Mouse (Mus musculus) myocyte (in vitro differentiated cells): Measurements from ENCODE around the gene Tfap4. TPM values are rescaled to one million over a fixed set of nuclear protein-coding genes. Genes with fewer than 3 reads are reported as not detected.

Experiments used
- H3K27me3 ChIP-seq: one replicate; pipeline ENCODE4 v1.6.1; 2011; ENCODE audit not compliant: control insufficient read depth, insufficient read depth, insufficient read length
- H3K36me3 ChIP-seq: one replicate; pipeline ENCODE4 v1.6.1; 2011; ENCODE audit not compliant: control insufficient read depth, insufficient read depth
- H3K4me2 ChIP-seq: one replicate; pipeline ENCODE4 v1.6.1; 2011; ENCODE audit warnings: low read depth, control low read depth
- H3K4me3 ChIP-seq: one replicate; pipeline ENCODE4 v1.5.1; 2011; ENCODE audit warnings: mild to moderate bottlenecking, control low read depth, moderate library complexity
- H3K79me2 ChIP-seq: one replicate; pipeline ENCODE4 v1.6.1; 2011; ENCODE audit not compliant: control insufficient read depth, insufficient read depth
- H3ac ChIP-seq: one replicate; pipeline ENCODE4 v1.6.1; 2011; ENCODE audit not compliant: control insufficient read depth, insufficient read length
- CEBPB ChIP-seq: IDR thresholded peaks from 2 replicates; pipeline ENCODE4 v1.6.1; 2011; ENCODE audit warnings: mild to moderate bottlenecking, moderate library complexity; ENCODE audit not compliant: poor library complexity, insufficient read depth, severe bottlenecking
- E2F4 ChIP-seq: IDR thresholded peaks from one replicate; pipeline ENCODE4 v1.6.1; 2011; ENCODE audit warnings: mild to moderate bottlenecking, control low read depth, moderate library complexity; ENCODE audit not compliant: insufficient read depth
- MAX ChIP-seq: IDR thresholded peaks from one replicate; pipeline ENCODE4 v1.6.1; 2011; ENCODE audit warnings: low read depth, mild to moderate bottlenecking, control low read depth
- MYOD1 ChIP-seq, 3 experiments: IDR thresholded peaks; one replicate each; pipeline ENCODE4 v1.6.1; 2011; ENCODE audit warnings: control low read depth in 2 of 3, low read depth in 2 of 3, mild to moderate bottlenecking in 2 of 3, moderate library complexity in 1 of 3; ENCODE audit not compliant: insufficient read length in 2 of 3, control insufficient read depth in 1 of 3
- MYOG ChIP-seq, 3 experiments: IDR thresholded peaks; one replicate each; pipeline ENCODE4 v1.6.1; 2011; ENCODE audit warnings: control low read depth in 2 of 3, low read depth in 2 of 3, mild to moderate bottlenecking in 2 of 3; ENCODE audit not compliant: insufficient read length in 2 of 3, control insufficient read depth in 1 of 3, insufficient read depth in 1 of 3
- POLR2A ChIP-seq: IDR thresholded peaks from one replicate; pipeline ENCODE4 v1.6.1; 2011; ENCODE audit warnings: low read depth, mild to moderate bottlenecking, control low read depth, moderate library complexity; ENCODE audit not compliant: insufficient read length
- POLR2AphosphoS2 ChIP-seq: IDR thresholded peaks from one replicate; pipeline ENCODE4 v1.6.1; 2011; ENCODE audit warnings: low read depth, control low read depth; ENCODE audit not compliant: insufficient read length
- REST ChIP-seq: IDR thresholded peaks from one replicate; pipeline ENCODE4 v1.6.1; 2011; ENCODE audit warnings: mild to moderate bottlenecking, control low read depth, moderate library complexity; ENCODE audit not compliant: insufficient read depth, insufficient read length
- SRF ChIP-seq: IDR thresholded peaks from one replicate; pipeline ENCODE4 v1.6.1; 2011; ENCODE audit warnings: low read depth; ENCODE audit not compliant: control insufficient read depth, insufficient read length
- TCF12 ChIP-seq: IDR thresholded peaks from one replicate; pipeline ENCODE4 v1.6.1; 2011; ENCODE audit warnings: mild to moderate bottlenecking, control low read depth; ENCODE audit not compliant: poor library complexity, insufficient read depth, severe bottlenecking
- TCF3 ChIP-seq: IDR thresholded peaks from one replicate; pipeline ENCODE4 v1.6.1; 2011; ENCODE audit warnings: low read depth, control low read depth; ENCODE audit not compliant: insufficient read length
- USF1 ChIP-seq: IDR thresholded peaks from one replicate; pipeline ENCODE4 v1.6.1; 2011; ENCODE audit warnings: low read depth, mild to moderate bottlenecking, control low read depth, moderate library complexity
- polyA plus RNA-seq: library from polyadenylated mRNA; unstranded; fragments of >200 nt; fragmentation: generic; extraction: Trizol; gene quantifications from one replicate; pipeline ENCODE4 v1.2.1, GENCODE M21; 2012; ENCODE audit warnings: missing spikeins

Tfap4 gene
- polyA plus RNA-seq, 1 experiment = 4.0 TPM

DNA sequence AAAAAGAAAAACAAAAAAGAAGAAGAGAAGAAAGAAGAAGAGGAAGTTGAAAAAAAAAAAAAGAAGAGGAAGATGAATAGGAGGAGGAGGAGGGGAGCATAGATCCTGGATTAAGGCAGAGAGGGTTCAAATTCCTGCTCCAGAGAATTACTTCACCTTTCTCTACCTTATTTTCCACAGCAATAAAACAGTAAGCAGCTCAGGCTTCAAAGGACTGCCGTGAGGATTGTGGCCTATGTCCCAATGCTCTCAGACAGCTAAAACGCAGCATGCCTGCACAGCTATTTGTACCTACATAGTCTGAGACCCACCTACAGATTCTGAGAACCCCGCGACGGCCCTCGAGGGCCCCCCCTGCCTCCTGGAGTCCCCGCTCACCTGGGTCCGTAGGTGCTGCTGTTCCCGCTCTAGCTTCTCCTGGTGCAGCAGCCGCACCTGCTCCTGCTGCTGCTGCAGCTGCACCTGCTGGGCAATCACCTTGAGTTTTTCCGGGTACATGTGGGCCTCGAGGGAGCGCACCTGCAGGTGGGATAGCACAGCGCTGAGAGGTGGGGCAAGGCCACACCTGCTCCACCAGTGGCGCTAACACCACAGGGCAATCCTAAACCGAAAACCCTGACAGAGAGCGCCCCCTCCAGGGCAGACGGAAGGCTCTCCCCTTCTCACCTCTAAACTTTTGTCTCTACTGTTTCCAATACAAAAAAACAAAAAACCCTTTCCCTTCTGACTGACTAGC, 10.5 kb downstream of the Tfap4 start:
- Histone ChIP-seq H3K79me2 (peaks cover 6% of the 10 kb centered on the region), H3K4me3 (no peak overlapping the region), H3K4me2 (no peak overlapping the region), H3K36me3 (no peaks in the 10 kb centered on the region), H3K27me3 (no peaks in the 10 kb centered on the region), H3ac (no peak overlapping the region)
- TF ChIP-seq TCF12 = no peak
- TF ChIP-seq MAX = no peak
- no peak for TF ChIP-seq POLR2AphosphoS2
- no peak for TF ChIP-seq POLR2A
- TF ChIP-seq CEBPB = no peak
- no peak for TF ChIP-seq E2F4
- TF ChIP-seq TCF3 = no peak
- TF ChIP-seq MYOG (IDR thresholded peaks at IDR 0.05; ENCODE audit: control insufficient read depth in 1 of 3, insufficient read depth in 1 of 3, insufficient read length in 2 of 3, low read depth in 2 of 3) = no peak
- TF ChIP-seq REST = no peak
- no peak for TF ChIP-seq USF1
- TF ChIP-seq MYOD1 (IDR thresholded peaks at IDR 0.05; ENCODE audit: control insufficient read depth in 1 of 3, insufficient read length in 2 of 3, low read depth in 2 of 3) = no peak

DNA sequence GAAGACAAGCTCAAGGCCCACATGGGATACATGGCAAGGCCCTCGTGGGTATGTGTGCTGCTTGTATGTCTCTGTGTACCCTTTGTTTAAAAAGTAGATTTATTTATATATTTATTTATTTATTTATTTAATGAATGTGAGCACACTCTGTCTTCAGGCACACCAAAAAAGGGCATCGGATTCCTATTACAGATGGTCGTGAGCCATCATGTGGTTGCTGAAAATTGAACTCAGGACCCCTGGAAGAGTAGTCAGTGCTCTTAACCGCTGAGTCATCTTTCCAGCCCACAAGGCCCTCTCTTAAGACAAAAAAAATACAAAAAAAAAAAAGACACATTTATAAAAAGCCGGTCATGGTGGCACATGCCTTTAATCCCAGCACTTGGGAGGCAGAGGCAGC, 12.0 kb downstream of the Tfap4 start:
- H3K36me3 ChIP-seq = no peaks in the 10 kb centered on the region

DNA sequence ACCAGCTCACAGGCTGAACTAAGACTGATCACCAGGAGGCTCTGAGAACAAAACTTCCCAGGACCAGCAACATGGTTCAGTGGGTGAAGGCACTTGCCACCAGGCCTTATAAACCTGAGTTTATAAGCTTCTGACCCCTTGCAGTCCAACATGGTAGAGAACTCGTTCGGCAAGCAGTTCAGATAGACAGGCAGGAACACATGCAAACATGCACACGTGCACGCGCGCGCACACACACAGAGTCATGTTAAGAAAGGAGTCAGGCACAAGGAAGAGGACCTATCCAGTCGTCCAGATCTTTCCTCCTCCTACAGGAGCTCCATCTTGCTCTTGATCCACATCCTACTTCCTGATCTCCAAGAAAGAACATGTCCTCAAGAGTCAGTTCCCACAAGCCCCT, 12.8 kb downstream of the Tfap4 start:
- Histone ChIP-seq H3ac (no peak overlapping the region), H3K27me3 (no peaks in the 10 kb centered on the region), H3K4me2 (no peak overlapping the region), H3K79me2 (no peaks in the 10 kb centered on the region), H3K4me3 (no peak overlapping the region), H3K36me3 (no peaks in the 10 kb centered on the region)
- TF ChIP-seq CEBPB (no peak), TCF3 (no peak), MYOD1 (IDR thresholded peaks at IDR 0.05; ENCODE audit: control insufficient read depth in 1 of 3, insufficient read length in 2 of 3, low read depth in 2 of 3) (no peak), E2F4 (no peak), POLR2A (no peak), POLR2AphosphoS2 (no peak), SRF (no peak), TCF12 (no peak), MAX (no peak), REST (no peak), USF1 (no peak)

More for the DNA sequence above, 12.0 kb downstream of the Tfap4 start:
- H3K79me2 ChIP-seq = no peaks in the 10 kb centered on the region
- H3K4me2 ChIP-seq = no peak overlapping the region
- no peak overlapping the region for H3K4me3 ChIP-seq
- no peaks in the 10 kb centered on the region for H3K27me3 ChIP-seq
- no peak overlapping the region for H3ac ChIP-seq
- TF ChIP-seq MYOD1 (IDR thresholded peaks at IDR 0.05; ENCODE audit: control insufficient read depth in 1 of 3, insufficient read length in 2 of 3, low read depth in 2 of 3) (no peak), CEBPB (no peak), USF1 (no peak), SRF (no peak), POLR2A (no peak), REST (no peak), MAX (no peak)

DNA sequence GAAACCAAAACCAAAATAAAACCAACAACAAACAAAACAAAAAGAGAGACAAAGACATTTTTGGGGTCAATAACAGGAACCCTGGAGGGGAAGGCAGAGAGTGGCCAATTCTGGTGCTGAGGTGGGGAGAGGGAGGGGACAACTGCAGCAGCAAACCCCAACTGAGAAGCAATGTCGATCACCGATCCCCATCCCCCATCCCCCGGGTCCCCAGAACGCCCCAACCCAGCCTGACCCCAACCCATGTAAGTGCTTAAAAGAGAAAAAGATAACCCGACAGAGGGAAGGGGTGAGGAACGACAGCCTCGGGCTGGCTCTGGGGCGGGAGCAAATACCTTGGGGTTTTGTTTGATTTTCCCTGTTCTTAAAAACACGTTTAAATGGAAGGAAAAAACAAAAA, 14.8 kb downstream of the Tfap4 start:
- Histone ChIP-seq H3K79me2 (peaks cover 7% of the 10 kb centered on the region), H3K4me2 (no peak overlapping the region), H3K4me3 (no peak overlapping the region), H3K27me3 (no peaks in the 10 kb centered on the region), H3K36me3 (no peaks in the 10 kb centered on the region), H3ac (no peak overlapping the region)
- no peak for TF ChIP-seq USF1
- no peak for TF ChIP-seq CEBPB
- TF ChIP-seq REST = no peak
- no peak for TF ChIP-seq MAX
- TF ChIP-seq POLR2A = no peak
- TF ChIP-seq E2F4 = no peak
- no peak for TF ChIP-seq TCF3

DNA sequence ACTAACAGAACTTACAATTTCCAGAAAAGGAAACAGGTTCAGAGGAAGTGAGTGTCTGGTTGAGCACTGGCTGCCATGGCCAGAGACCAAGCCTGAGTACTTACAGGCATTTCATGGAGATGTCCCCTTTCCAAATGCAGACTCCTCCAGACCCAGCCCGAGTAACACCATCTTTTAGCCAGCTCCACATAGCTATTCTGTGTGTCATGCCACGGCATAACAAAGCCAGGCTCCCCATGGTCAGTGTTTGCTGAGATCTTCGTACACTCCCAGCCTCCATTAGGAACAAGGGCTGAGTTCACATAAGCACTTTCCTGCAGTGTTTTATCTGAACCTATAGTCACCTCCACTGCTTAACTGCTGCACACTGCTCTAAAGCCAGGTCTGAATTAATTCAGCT, 16.4 kb downstream of the Tfap4 start:
- TF ChIP-seq MYOD1 (IDR thresholded peaks at IDR 0.05; ENCODE audit: control insufficient read depth in 1 of 3, insufficient read length in 2 of 3, low read depth in 2 of 3) (no peak), SRF (no peak), E2F4 (no peak)
- no peaks in the 10 kb centered on the region for H3K27me3 ChIP-seq
- no peaks in the 10 kb centered on the region for H3K36me3 ChIP-seq
- H3K4me2 ChIP-seq = no peak overlapping the region
- H3ac ChIP-seq = no peak overlapping the region
- no peak overlapping the region for H3K4me3 ChIP-seq
- H3K79me2 ChIP-seq = peaks cover 7% of the 10 kb centered on the region
